Mouse (Mus musculus): ENCODE measurements around the gene Ttyh2.

- TF ChIP-seq EP300 (IDR thresholded peaks at IDR 0.05; ENCODE audit: low read depth) (no peak), CTCF (IDR thresholded peaks at IDR 0.05; ENCODE audit: low read depth) (no peak)
Measured at GRCm38 (mm10) chr11:114667236-114667931, 7.8 kb upstream of the Ttyh2 start.

All from liver, postnatal 0 days (tissue).